Mouse (Mus musculus) midbrain, embryonic 14.5 days (tissue): ENCODE measurements around the gene Hes2. TPM values are rescaled to one million over a fixed set of nuclear protein-coding genes. Genes with fewer than 3 reads are reported as not detected.
A peak's percentile ranks its signal among the peaks of the same experiment; 100 is the strongest.

Source experiments
- ATAC-seq: fragments of 200-750 bp; cut with Nextera tagmentation; 2 replicates; pipeline ENCODE4 v1.8.0; 2017; ENCODE audit warnings: moderate number of reproducible peaks, moderate library complexity; ENCODE audit not compliant: low FRiP score, low TSS enrichment
- DNase-seq: peaks from one replicate; pipeline ENCODE4 v3.0.0-alpha.2; 2015
- H3K27ac ChIP-seq: fragments of 300-500 bp; sonication (generic); replicated peaks from 2 replicates; pipeline ENCODE4 v1.5.1; 2014; ENCODE audit warnings: mild to moderate bottlenecking, low read depth, low read length, moderate library complexity
- H3K27me3 ChIP-seq: fragments of 300-500 bp; sonication (generic); 2 replicates; pipeline ENCODE4 v1.6.1; 2014; ENCODE audit warnings: low read length, control low read depth, mixed read lengths; ENCODE audit not compliant: control insufficient read depth, insufficient read depth
- H3K36me3 ChIP-seq: fragments of 300-500 bp; sonication (generic); 2 replicates; pipeline ENCODE4 v1.6.1; 2014; ENCODE audit warnings: low read length, control low read depth; ENCODE audit not compliant: control insufficient read depth, insufficient read depth
- H3K4me1 ChIP-seq: fragments of 300-500 bp; sonication (generic); 2 replicates; pipeline ENCODE4 v1.6.1; 2014; ENCODE audit warnings: mild to moderate bottlenecking, antibody characterized with exemption, low read length, control low read depth; ENCODE audit not compliant: control insufficient read depth, insufficient read depth
- H3K4me2 ChIP-seq: fragments of 300-500 bp; sonication (generic); 2 replicates; pipeline ENCODE4 v1.6.1; 2014; ENCODE audit warnings: mild to moderate bottlenecking, low read length, moderate library complexity
- H3K4me3 ChIP-seq: fragments of 300-500 bp; sonication (generic); replicated peaks from 2 replicates; pipeline ENCODE4 v1.5.1; 2014; ENCODE audit warnings: low read depth, low read length
- H3K9ac ChIP-seq: fragments of 300-500 bp; sonication (generic); replicated peaks from 2 replicates; pipeline ENCODE4 v1.6.1; 2014; ENCODE audit warnings: mild to moderate bottlenecking, low read length, moderate library complexity
- H3K9me3 ChIP-seq: fragments of 300-500 bp; sonication (generic); 2 replicates; pipeline ENCODE4 v1.6.1; 2016; ENCODE audit warnings: low read length, control low read depth, mixed read lengths; ENCODE audit not compliant: control insufficient read depth
- WGBS: fragments of 180-500 bp; shearing (Covaris S2); extraction: QIAGEN DNeasy Blood & Tissue Kit; methylation state at CpG from one replicate; pipeline ENCODE4 v1.1.7; 2014; 5-methylcytosine and 5-hydroxymethylcytosine counted together
- polyA plus RNA-seq: library from polyadenylated mRNA; unstranded; fragments of >200 nt; fragmentation: Nextera tagmentation; extraction: Ambion mirVana; gene quantifications from 2 replicates; pipeline ENCODE4 v1.2.1, GENCODE M21; 2014

Gene Hes2
- polyA plus RNA-seq, 1 experiment from 2014 or later, result not detected

DNA sequence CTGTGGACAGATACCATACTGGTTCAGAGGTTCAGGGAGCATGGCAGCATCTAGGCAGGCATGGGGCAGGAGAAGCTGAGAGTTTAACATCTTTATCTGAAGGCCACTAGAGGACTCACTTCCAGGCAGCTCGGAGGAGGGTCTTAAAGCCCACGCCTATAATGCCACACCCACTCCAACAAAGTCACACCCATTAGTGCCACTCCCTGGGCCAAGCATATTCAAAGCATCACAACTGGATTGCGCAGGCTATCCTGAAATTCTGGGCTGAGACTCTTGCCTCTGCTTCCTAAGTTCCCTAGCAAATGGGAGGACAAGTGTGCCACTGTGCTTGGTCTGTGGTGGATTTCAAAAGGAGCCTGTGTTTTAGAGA lies 26.5 kb downstream of the Hes2 start:
- WGBS, result 4% methylated on average over 3 of the region's 3 CpGs
- peaks cover 8% of the 10 kb centered on the region; the same call in 1 of the 2 replicates for H3K36me3 ChIP-seq
- no peak overlapping the region for H3K9ac ChIP-seq
- H3K4me3 ChIP-seq, result no peak overlapping the region
- H3K27ac ChIP-seq, result 0 out of 2 replicates have a peak overlapping the region, but pooled peaks have one; percentile 27
- H3K4me1 ChIP-seq, result peaks cover 11% of the 10 kb centered on the region
- H3K9me3 ChIP-seq, result no peaks in the 10 kb centered on the region
- peak overlapping the region; percentile 41; the same call in 1 of the 2 replicates for H3K4me2 ChIP-seq
- H3K27me3 ChIP-seq, result no peaks in the 10 kb centered on the region; the same call in 1 of the 2 replicates
- peak; percentile 52 for DNase-seq
- ATAC-seq, result peak; percentile 55

DNA sequence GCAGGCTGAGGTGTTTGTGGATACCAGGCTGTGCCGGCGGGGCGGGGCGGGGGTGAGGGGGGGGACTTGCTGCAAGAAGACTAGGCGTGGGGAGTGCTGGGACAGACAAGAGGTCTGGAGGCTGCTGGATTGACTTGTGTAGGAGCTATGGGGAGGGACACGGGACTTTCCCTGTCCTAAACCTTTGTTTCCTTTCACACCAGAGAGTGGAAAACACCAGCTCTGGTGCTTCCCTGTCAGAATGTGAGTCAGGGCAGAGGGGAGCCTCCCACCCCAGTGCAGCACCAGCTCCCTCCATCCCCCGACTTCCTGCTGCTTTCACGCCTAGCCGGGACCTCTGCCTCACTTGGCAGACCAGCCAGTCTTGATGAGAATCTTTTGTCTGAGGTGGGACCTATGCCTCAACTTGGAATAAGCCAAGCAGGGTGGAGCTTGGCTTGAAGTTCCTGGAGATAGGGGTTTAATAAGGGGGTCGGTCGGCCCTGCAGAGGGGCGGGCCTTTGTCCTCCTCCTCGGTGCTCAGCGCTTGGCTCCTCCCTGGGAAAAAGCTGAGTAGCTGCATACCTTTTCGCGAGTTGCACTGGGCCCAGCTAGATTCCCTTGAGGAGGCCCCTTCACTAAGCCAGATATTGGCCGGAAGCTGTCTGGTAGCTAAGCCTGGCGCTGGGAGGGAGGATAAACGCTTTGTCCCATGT lies 27.0 kb downstream of the Hes2 start:
- Histone ChIP-seq H3K9me3 (no peaks in the 10 kb centered on the region), H3K9ac (peak overlapping the region; percentile 30; the same call in 1 of the 2 replicates), H3K4me2 (peak overlapping the region; percentile 41), H3K36me3 (peaks cover 8% of the 10 kb centered on the region; the same call in 1 of the 2 replicates), H3K4me1 (peaks cover 11% of the 10 kb centered on the region), H3K27me3 (no peaks in the 10 kb centered on the region), H3K4me3 (no peak overlapping the region), H3K27ac (peak overlapping the region; percentile 27; the same call in 1 of the 2 replicates)
- 6% methylated on average over 19 of the region's 19 CpGs for WGBS
- ATAC-seq (peak; percentile 64), DNase-seq (peak; percentile 68)

DNA sequence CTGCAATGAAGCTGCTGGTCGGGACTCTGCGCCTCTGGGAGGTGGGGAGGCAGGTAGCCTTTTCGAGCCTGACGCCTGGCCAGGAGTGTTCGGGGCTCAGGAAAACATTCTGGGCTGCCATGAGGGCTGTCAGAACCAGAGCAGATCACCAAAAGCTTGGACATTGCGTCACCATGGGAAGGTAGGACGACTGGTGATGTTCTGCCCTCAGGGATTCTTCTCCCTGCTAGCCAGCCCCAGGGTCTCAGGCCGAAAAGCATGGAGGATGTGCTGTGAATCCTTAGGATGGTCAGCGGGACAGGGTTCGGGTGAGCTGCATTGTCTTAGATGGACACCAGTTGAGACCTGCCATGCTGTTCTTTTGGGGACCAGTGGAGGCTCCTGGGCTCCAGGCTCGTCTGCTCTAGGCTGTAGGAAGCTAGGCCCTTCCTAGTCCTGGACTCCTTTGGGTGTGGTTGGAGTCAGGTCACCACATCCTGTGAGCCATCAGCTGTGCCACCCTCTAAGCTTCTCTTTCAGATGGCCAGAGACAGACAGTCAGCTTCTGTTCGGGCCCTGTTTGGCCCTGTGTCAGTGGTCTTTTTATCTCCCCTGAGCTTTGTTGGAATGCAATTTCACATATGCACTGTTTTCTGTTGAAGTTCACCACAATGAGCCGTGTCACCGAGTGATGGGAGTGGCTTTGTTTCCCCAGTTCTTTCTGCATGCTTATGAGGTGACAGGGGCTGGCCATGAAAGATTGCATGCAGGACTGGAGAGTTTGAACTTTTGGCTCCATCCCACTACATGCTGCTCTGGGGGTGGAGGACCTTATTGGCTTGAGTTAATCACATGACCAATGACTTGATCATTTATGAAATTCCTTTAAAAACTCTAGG lies 27.8 kb downstream of the Hes2 start:
- DNase-seq (peak; percentile 7), ATAC-seq (no peak)
- Histone ChIP-seq H3K4me1 (peaks cover 11% of the 10 kb centered on the region), H3K27ac (peak overlapping the region; percentile 27), H3K4me2 (peak overlapping the region; percentile 41), H3K4me3 (no peak overlapping the region), H3K27me3 (no peaks in the 10 kb centered on the region), H3K36me3 (peaks cover 8% of the 10 kb centered on the region; the same call in 1 of the 2 replicates), H3K9ac (peak overlapping the region; percentile 30; the same call in 1 of the 2 replicates), H3K9me3 (no peaks in the 10 kb centered on the region)
- WGBS, result 28% methylated on average over 14 of the region's 14 CpGs

DNA sequence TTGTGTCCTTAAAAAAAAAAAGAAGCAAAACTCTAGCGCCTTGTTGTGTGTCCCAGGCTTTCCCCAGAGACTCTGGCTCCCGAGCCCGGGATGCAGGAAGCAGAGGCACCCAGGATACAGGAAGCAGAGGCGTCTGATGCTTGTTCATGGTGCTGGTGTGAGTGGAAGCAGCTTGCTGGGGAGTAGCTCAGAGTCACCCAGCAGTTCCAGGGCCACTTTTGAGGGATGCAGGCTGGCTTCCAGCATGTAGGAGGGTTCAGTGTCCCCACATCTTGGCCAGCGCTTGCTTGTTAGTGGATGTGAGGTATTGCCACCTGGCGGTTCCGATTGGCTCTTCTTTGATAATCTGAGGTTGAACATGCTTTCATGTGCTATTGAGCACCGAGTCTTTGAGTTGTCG lies 28.5 kb downstream of the Hes2 start:
- peaks cover 11% of the 10 kb centered on the region for H3K4me1 ChIP-seq
- H3K9me3 ChIP-seq, result no peaks in the 10 kb centered on the region
- peaks cover 8% of the 10 kb centered on the region; the same call in 1 of the 2 replicates for H3K36me3 ChIP-seq
- H3K4me3 ChIP-seq, result no peak overlapping the region
- no peaks in the 10 kb centered on the region for H3K27me3 ChIP-seq
- DNase-seq (no peak), ATAC-seq (no peak)
- WGBS, result 88% methylated on average over 9 of the region's 9 CpGs
- H3K9ac ChIP-seq, result no peak overlapping the region
- H3K4me2 ChIP-seq, result no peak overlapping the region
- no peak overlapping the region for H3K27ac ChIP-seq

DNA sequence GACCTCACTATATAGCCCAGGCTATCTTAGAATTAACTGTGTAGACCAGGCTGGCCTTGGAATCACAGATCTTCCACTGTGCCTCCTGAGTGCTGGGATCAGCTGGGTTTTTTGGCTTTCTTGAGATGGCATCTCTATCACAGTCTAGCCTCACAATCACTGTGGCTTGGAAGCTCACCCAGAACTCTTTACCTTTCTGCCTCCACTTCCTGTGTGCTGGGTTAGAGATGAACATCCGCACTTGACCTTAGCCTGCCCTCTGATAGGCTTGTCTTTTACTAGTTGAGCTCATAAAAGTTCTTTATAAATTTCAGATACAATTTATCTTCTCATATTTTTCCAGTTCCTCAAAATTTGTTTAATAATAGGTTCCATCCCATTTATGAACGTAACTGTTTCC lies 30.0 kb downstream of the Hes2 start:
- 97% methylated on average over 2 of the region's 2 CpGs for WGBS
- DNase-seq (no peak), ATAC-seq (no peak)
- no peak overlapping the region for H3K4me2 ChIP-seq
- H3K9ac ChIP-seq, result no peak overlapping the region
- H3K4me3 ChIP-seq, result no peak overlapping the region
- no peak overlapping the region for H3K27ac ChIP-seq
- peaks cover 4% of the 10 kb centered on the region; the same call in 1 of the 2 replicates for H3K36me3 ChIP-seq
- no peaks in the 10 kb centered on the region for H3K9me3 ChIP-seq
- peaks cover 11% of the 10 kb centered on the region for H3K4me1 ChIP-seq
- H3K27me3 ChIP-seq, result no peaks in the 10 kb centered on the region

DNA sequence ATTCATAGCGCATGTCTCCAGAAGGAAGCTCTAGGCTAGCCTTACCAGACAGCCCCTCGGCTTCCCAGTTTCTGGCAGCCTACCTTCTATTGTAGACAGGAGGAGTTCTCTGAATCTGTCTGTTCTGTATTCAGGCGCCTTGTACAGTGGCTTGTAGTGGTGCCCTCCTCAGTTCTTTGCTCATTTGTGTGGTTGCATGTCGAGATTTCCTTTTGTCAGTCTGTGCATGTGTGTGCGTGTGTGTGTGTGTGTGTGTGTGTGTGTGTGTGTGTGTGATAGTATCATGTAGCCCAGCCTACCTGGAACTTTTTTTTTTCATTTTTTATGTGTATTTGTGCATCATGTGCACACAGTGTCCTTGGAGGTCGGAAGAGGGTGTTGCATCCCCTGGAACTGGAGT lies 30.4 kb downstream of the Hes2 start:
- Histone ChIP-seq H3K27me3 (no peaks in the 10 kb centered on the region), H3K27ac (no peak overlapping the region), H3K9ac (no peak overlapping the region), H3K4me2 (no peak overlapping the region), H3K36me3 (peaks cover 3% of the 10 kb centered on the region; the same call in 1 of the 2 replicates), H3K4me1 (peaks cover 11% of the 10 kb centered on the region), H3K9me3 (no peaks in the 10 kb centered on the region), H3K4me3 (no peak overlapping the region)
- 88% methylated on average over 6 of the region's 6 CpGs for WGBS
- ATAC-seq, result no peak
- DNase-seq, result no peak

DNA sequence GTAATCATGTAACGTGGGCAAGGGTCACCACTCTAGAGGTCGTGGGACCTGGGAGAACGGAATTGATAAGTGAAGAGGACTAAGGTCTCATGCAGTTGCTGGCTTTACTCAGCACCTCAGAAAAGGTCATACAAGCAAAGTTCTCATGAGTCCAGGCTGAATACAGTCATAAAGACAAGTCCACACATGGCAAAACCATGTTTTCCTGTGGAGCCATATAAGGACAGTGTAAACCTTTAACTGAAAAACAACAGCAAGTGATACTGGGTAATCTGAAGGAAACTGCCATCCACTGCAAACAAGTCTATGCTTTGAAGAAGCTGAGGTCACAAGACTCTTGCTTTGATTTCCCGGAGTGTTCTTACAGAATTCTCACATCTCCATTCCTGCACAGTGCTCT lies 31.0 kb downstream of the Hes2 start:
- Histone ChIP-seq H3K4me3 (no peak overlapping the region), H3K9ac (no peak overlapping the region), H3K4me2 (no peak overlapping the region), H3K27ac (no peak overlapping the region), H3K4me1 (peaks cover 11% of the 10 kb centered on the region), H3K9me3 (no peaks in the 10 kb centered on the region), H3K36me3 (no peaks in the 10 kb centered on the region), H3K27me3 (no peaks in the 10 kb centered on the region)
- DNase-seq (no peak), ATAC-seq (no peak)
- 92% methylated on average over 4 of the region's 4 CpGs for WGBS

DNA sequence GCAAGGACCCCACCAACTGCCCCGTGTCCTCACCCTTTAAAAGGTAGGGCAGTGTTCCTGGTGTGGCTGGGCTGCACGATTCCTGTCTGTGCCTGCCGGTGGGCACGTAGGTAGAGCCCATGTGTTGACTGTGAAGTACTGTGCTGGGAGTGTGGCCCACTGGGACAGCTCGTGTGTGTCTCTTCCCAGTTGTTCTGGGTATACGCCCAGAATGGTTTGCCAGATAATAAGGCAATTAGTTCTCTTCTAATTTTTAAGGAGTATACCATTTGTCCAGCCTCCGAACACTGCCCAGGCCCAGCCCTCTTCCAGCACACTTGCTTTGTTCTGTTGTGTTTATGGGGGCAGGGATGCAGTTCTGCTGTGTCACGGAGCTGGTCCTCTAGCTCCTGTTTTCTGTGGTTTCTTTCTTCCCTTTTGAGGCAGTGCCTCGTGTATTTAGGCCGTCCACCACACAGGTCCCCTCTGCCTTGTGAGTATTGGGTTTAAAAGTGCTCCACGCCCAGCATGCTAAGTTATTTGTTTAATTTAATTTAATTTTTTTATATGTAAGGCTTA lies 31.5 kb downstream of the Hes2 start:
- Histone ChIP-seq H3K9me3 (no peaks in the 10 kb centered on the region), H3K27ac (no peak overlapping the region), H3K4me1 (peaks cover 11% of the 10 kb centered on the region), H3K4me2 (no peak overlapping the region), H3K4me3 (no peak overlapping the region), H3K27me3 (no peaks in the 10 kb centered on the region), H3K9ac (no peak overlapping the region), H3K36me3 (no peaks in the 10 kb centered on the region)
- 82% methylated on average over 11 of the region's 11 CpGs for WGBS
- ATAC-seq (no peak), DNase-seq (no peak)
